Mouse (Mus musculus) inflammation-experienced regulatory T-cells, adult 6 months (primary cell): ENCODE results near the gene Tor2a. TPM values are rescaled to one million over a fixed set of nuclear protein-coding genes. Genes with fewer than 3 reads are reported as not detected.
A peak's percentile ranks its signal among the peaks of the same experiment; 100 is the strongest.

Experiments used
- ATAC-seq: one replicate; pipeline ENCODE4 v1.8.0; 2017
- polyA plus RNA-seq, 3 experiments: library from polyadenylated mRNA; unstranded; fragments of 100-300 nt; shearing (Covaris generic); gene quantifications; one replicate each; pipeline ENCODE4 v1.2.1; 2017

Gene Tor2a
- polyA plus RNA-seq, 3 experiments from 2014 or later = 56.4 to 69.0 (median 67.4) TPM

GRCm38 (mm10) chr2:32763353-32763752 lies 6.3 kb downstream of the Tor2a start:
- ATAC-seq = no peak

- no peak for ATAC-seq
Measured at GRCm38 (mm10) chr2:32767241-32767640, 10.2 kb downstream of the Tor2a start.

GRCm38 (mm10) chr2:32768661-32769285 lies 11.7 kb downstream of the Tor2a start:
- no peak for ATAC-seq

- no peak for ATAC-seq
Measured at GRCm38 (mm10) chr2:32769327-32770085, 12.5 kb downstream of the Tor2a start.

- no peak for ATAC-seq
Measured at GRCm38 (mm10) chr2:32771886-32772285, 14.9 kb downstream of the Tor2a start.

GRCm38 (mm10) chr2:32772626-32773279 lies 15.7 kb downstream of the Tor2a start:
- ATAC-seq = no peak

GRCm38 (mm10) chr2:32775359-32776074 lies 18.5 kb downstream of the Tor2a start, which contains the start of the genes Ttc16 and Ptrh1:
TSS of gene Ttc16 (minus strand) at chr2:32775633.
TSS of gene Ptrh1 (plus strand) at chr2:32775786.
- ATAC-seq = peak; percentile 91

- ATAC-seq = no peak
Measured at GRCm38 (mm10) chr2:32776192-32776591, 19.2 kb downstream of the Tor2a start.

- no peak for ATAC-seq
Measured at GRCm38 (mm10) chr2:32778081-32778480, 21.0 kb downstream of the Tor2a start.

GRCm38 (mm10) chr2:32779131-32779530 lies 22.1 kb downstream of the Tor2a start:
- ATAC-seq = no peak

- no peak for ATAC-seq
Measured at GRCm38 (mm10) chr2:32779714-32780113, 22.7 kb downstream of the Tor2a start.

GRCm38 (mm10) chr2:32781710-32782109 lies 24.7 kb downstream of the Tor2a start:
- ATAC-seq = no peak

GRCm38 (mm10) chr2:32784048-32784681 lies 27.1 kb downstream of the Tor2a start, which contains the start of gene Cfap157:
TSS of gene Cfap157 (minus strand) at chr2:32784428.
- ATAC-seq = no peak

- no peak for ATAC-seq
Measured at GRCm38 (mm10) chr2:32787176-32787575, 30.1 kb downstream of the Tor2a start.

GRCm38 (mm10) chr2:32788581-32788980 lies 31.5 kb downstream of the Tor2a start:
- no peak for ATAC-seq

GRCm38 (mm10) chr2:32791297-32791696 lies 34.3 kb downstream of the Tor2a start:
- no peak for ATAC-seq

- ATAC-seq = no peak
Measured at GRCm38 (mm10) chr2:32795748-32796418, 38.8 kb downstream of the Tor2a start.

GRCm38 (mm10) chr2:32798251-32798962 lies 41.4 kb downstream of the Tor2a start:
- ATAC-seq = no peak

GRCm38 (mm10) chr2:32808816-32809566 lies 52.0 kb downstream of the Tor2a start:
- ATAC-seq = no peak
